Mouse (Mus musculus) forebrain, embryonic 13.5 days (tissue): ENCODE measurements around the gene Treml2. TPM values are rescaled to one million over a fixed set of nuclear protein-coding genes. Genes with fewer than 3 reads are reported as not detected.

Experiments
- ATAC-seq: fragments of 200-750 bp; cut with Nextera tagmentation; 2 replicates; pipeline ENCODE4 v1.8.0; 2017
- H3K27ac ChIP-seq: fragments of 300-500 bp; sonication (generic); 2 replicates; pipeline ENCODE4 v1.5.1; 2015; ENCODE audit warnings: inconsistent platforms, mild to moderate bottlenecking, moderate library complexity
- H3K27me3 ChIP-seq: fragments of 300-500 bp; sonication (generic); 2 replicates; pipeline ENCODE4 v1.6.1; 2015; ENCODE audit warnings: mild to moderate bottlenecking, inconsistent platforms
- H3K36me3 ChIP-seq: fragments of 300-500 bp; sonication (generic); 2 replicates; pipeline ENCODE4 v1.6.1; 2015; ENCODE audit warnings: mild to moderate bottlenecking, inconsistent platforms; ENCODE audit not compliant: poor library complexity, severe bottlenecking
- H3K4me1 ChIP-seq: fragments of 300-500 bp; sonication (generic); 2 replicates; pipeline ENCODE4 v1.6.1; 2015; ENCODE audit warnings: inconsistent platforms
- H3K4me2 ChIP-seq: fragments of 300-500 bp; sonication (generic); 2 replicates; pipeline ENCODE4 v1.6.1; 2015; ENCODE audit warnings: inconsistent platforms, mild to moderate bottlenecking, moderate library complexity
- H3K4me3 ChIP-seq: fragments of 300-500 bp; sonication (generic); 2 replicates; pipeline ENCODE4 v1.5.1; 2015; ENCODE audit warnings: mild to moderate bottlenecking, inconsistent platforms
- H3K9ac ChIP-seq: fragments of 300-500 bp; sonication (generic); 2 replicates; pipeline ENCODE4 v1.6.1; 2015; ENCODE audit warnings: mild to moderate bottlenecking, inconsistent platforms
- H3K9me3 ChIP-seq: fragments of 300-500 bp; sonication (generic); replicated peaks from 2 replicates; pipeline ENCODE4 v1.6.1; 2016; ENCODE audit warnings: inconsistent platforms
- WGBS: fragments of 180-500 bp; shearing (Covaris S2); methylation state at CpG from one replicate; pipeline ENCODE4 v1.1.7; 2015; 5-methylcytosine and 5-hydroxymethylcytosine counted together
- polyA plus RNA-seq: library from polyadenylated mRNA; unstranded; fragments of >200 nt; fragmentation: Nextera tagmentation; extraction: Ambion mirVana; gene quantifications from 2 replicates; pipeline ENCODE4 v1.2.1, GENCODE M21; 2015

The Treml2 gene
- polyA plus RNA-seq, 1 experiment from 2014 or later = 0.12 TPM

- Histone ChIP-seq H3K4me3 (no peak overlapping the region), H3K9ac (no peak overlapping the region), H3K9me3 (no peaks in the 10 kb centered on the region), H3K36me3 (no peaks in the 10 kb centered on the region), H3K4me1 (no peaks in the 10 kb centered on the region), H3K4me2 (no peak overlapping the region), H3K27ac (no peak overlapping the region), H3K27me3 (no peaks in the 10 kb centered on the region)
- WGBS = 84% methylated on average over 5 of the region's 5 CpGs
- no peak for ATAC-seq
Measured at GRCm38 (mm10) chr17:48272158-48272557, 27.1 kb upstream of the Treml2 start.

GRCm38 (mm10) chr17:48272598-48272997 lies 26.7 kb upstream of the Treml2 start:
- WGBS = 94% methylated on average over 4 of the region's 4 CpGs

GRCm38 (mm10) chr17:48274098-48274497 lies 25.2 kb upstream of the Treml2 start:
- no peaks in the 10 kb centered on the region for H3K27me3 ChIP-seq
- no peaks in the 10 kb centered on the region for H3K4me1 ChIP-seq
- WGBS = 87% methylated on average over 4 of the region's 4 CpGs
- H3K36me3 ChIP-seq = no peaks in the 10 kb centered on the region
- H3K4me3 ChIP-seq = no peak overlapping the region
- no peaks in the 10 kb centered on the region for H3K9me3 ChIP-seq
- no peak overlapping the region for H3K4me2 ChIP-seq
- H3K9ac ChIP-seq = no peak overlapping the region
- ATAC-seq = no peak
- H3K27ac ChIP-seq = no peak overlapping the region

More at GRCm38 (mm10) chr17:48272598-48272997, 26.7 kb upstream of the Treml2 start:
- ATAC-seq = no peak
- H3K36me3 ChIP-seq = no peaks in the 10 kb centered on the region
- no peak overlapping the region for H3K27ac ChIP-seq
- H3K9me3 ChIP-seq = no peaks in the 10 kb centered on the region
- no peak overlapping the region for H3K9ac ChIP-seq
- H3K27me3 ChIP-seq = no peaks in the 10 kb centered on the region
- H3K4me3 ChIP-seq = no peak overlapping the region
- no peak overlapping the region for H3K4me2 ChIP-seq
- H3K4me1 ChIP-seq = no peaks in the 10 kb centered on the region

- peak; percentile 65 for ATAC-seq
- 33% methylated on average over 6 of the region's 6 CpGs for WGBS
- H3K36me3 ChIP-seq = no peaks in the 10 kb centered on the region
Measured at GRCm38 (mm10) chr17:48274885-48275284, 24.4 kb upstream of the Treml2 start.

GRCm38 (mm10) chr17:48275736-48276135 lies 23.6 kb upstream of the Treml2 start:
- WGBS = 56% methylated on average over 7 of the region's 7 CpGs
- no peak overlapping the region for H3K9ac ChIP-seq
- no peaks in the 10 kb centered on the region for H3K36me3 ChIP-seq
- H3K27ac ChIP-seq = no peak overlapping the region
- H3K4me2 ChIP-seq = no peak overlapping the region
- peaks cover under 1% of the 10 kb centered on the region; the same call in 1 of the 2 replicates for H3K4me1 ChIP-seq
- H3K27me3 ChIP-seq = no peaks in the 10 kb centered on the region
- no peak overlapping the region for H3K4me3 ChIP-seq
- H3K9me3 ChIP-seq = no peaks in the 10 kb centered on the region
- no peak for ATAC-seq

More at GRCm38 (mm10) chr17:48274885-48275284, 24.4 kb upstream of the Treml2 start:
- Histone ChIP-seq H3K4me2 (no peak overlapping the region), H3K9ac (no peak overlapping the region), H3K4me1 (no peaks in the 10 kb centered on the region), H3K27me3 (no peaks in the 10 kb centered on the region), H3K27ac (no peak overlapping the region), H3K9me3 (no peaks in the 10 kb centered on the region), H3K4me3 (no peak overlapping the region)

GRCm38 (mm10) chr17:48278381-48278780 lies 20.9 kb upstream of the Treml2 start:
- H3K9me3 ChIP-seq = no peaks in the 10 kb centered on the region
- H3K36me3 ChIP-seq = no peaks in the 10 kb centered on the region
- H3K27me3 ChIP-seq = no peaks in the 10 kb centered on the region
- peaks cover 12% of the 10 kb centered on the region for H3K4me1 ChIP-seq
- H3K27ac ChIP-seq = no peak overlapping the region
- H3K4me3 ChIP-seq = no peak overlapping the region
- no peak overlapping the region for H3K4me2 ChIP-seq
- no peak overlapping the region for H3K9ac ChIP-seq
- no peak for ATAC-seq

GRCm38 (mm10) chr17:48279002-48279401 lies 20.3 kb upstream of the Treml2 start:
- Histone ChIP-seq H3K9ac (no peak overlapping the region), H3K4me1 (peaks cover 12% of the 10 kb centered on the region), H3K9me3 (no peaks in the 10 kb centered on the region), H3K4me3 (no peak overlapping the region), H3K4me2 (no peak overlapping the region), H3K27me3 (no peaks in the 10 kb centered on the region), H3K36me3 (no peaks in the 10 kb centered on the region), H3K27ac (no peak overlapping the region)
- no peak for ATAC-seq
- WGBS = 88% methylated on average over 4 of the region's 4 CpGs

- H3K9ac ChIP-seq = peak overlapping the region; percentile 57
- no peak overlapping the region for H3K27ac ChIP-seq
- peak overlapping the region; percentile 62 for H3K4me2 ChIP-seq
- no peaks in the 10 kb centered on the region for H3K27me3 ChIP-seq
- no peaks in the 10 kb centered on the region for H3K36me3 ChIP-seq
- peak overlapping the region; percentile 34 for H3K4me3 ChIP-seq
- WGBS = 23% methylated on average over 18 of the region's 18 CpGs
- peaks cover 12% of the 10 kb centered on the region for H3K4me1 ChIP-seq
- no peaks in the 10 kb centered on the region for H3K9me3 ChIP-seq
- peak; percentile 73 for ATAC-seq
Measured at GRCm38 (mm10) chr17:48280943-48281738, 18.2 kb upstream of the Treml2 start.

GRCm38 (mm10) chr17:48281739-48282085 lies 17.6 kb upstream of the Treml2 start:
- no peaks in the 10 kb centered on the region for H3K27me3 ChIP-seq
- H3K4me1 ChIP-seq = peaks cover 12% of the 10 kb centered on the region
- ATAC-seq = peak; percentile 65
- H3K9ac ChIP-seq = peak overlapping the region; percentile 57
- H3K4me2 ChIP-seq = peak overlapping the region; percentile 62
- H3K27ac ChIP-seq = no peak overlapping the region
- H3K9me3 ChIP-seq = no peaks in the 10 kb centered on the region
- 2% methylated on average over 3 of the region's 3 CpGs for WGBS
- H3K4me3 ChIP-seq = peak overlapping the region; percentile 34
- H3K36me3 ChIP-seq = no peaks in the 10 kb centered on the region

GRCm38 (mm10) chr17:48286765-48287164 lies 12.5 kb upstream of the Treml2 start:
- Histone ChIP-seq H3K27me3 (no peaks in the 10 kb centered on the region), H3K4me3 (no peak overlapping the region), H3K9ac (no peak overlapping the region), H3K4me2 (no peak overlapping the region), H3K9me3 (no peaks in the 10 kb centered on the region), H3K36me3 (no peaks in the 10 kb centered on the region), H3K4me1 (peaks cover 5% of the 10 kb centered on the region), H3K27ac (no peak overlapping the region)
- no peak for ATAC-seq
- 48% methylated on average over 1 of the region's 1 CpGs for WGBS

GRCm38 (mm10) chr17:48287276-48287675 lies 12.0 kb upstream of the Treml2 start:
- WGBS = 70% methylated on average over 2 of the region's 2 CpGs
- Histone ChIP-seq H3K27ac (no peak overlapping the region), H3K27me3 (no peaks in the 10 kb centered on the region), H3K36me3 (no peaks in the 10 kb centered on the region), H3K9me3 (no peaks in the 10 kb centered on the region), H3K9ac (no peak overlapping the region), H3K4me3 (no peak overlapping the region), H3K4me1 (peaks cover 4% of the 10 kb centered on the region), H3K4me2 (no peak overlapping the region)
- ATAC-seq = no peak

- WGBS = 83% methylated on average over 5 of the region's 5 CpGs
- no peak overlapping the region for H3K4me3 ChIP-seq
- no peak overlapping the region for H3K4me2 ChIP-seq
- H3K9ac ChIP-seq = no peak overlapping the region
- no peaks in the 10 kb centered on the region for H3K27me3 ChIP-seq
- H3K27ac ChIP-seq = no peak overlapping the region
- no peaks in the 10 kb centered on the region for H3K4me1 ChIP-seq
- no peaks in the 10 kb centered on the region for H3K36me3 ChIP-seq
- no peaks in the 10 kb centered on the region for H3K9me3 ChIP-seq
- no peak for ATAC-seq
Measured at GRCm38 (mm10) chr17:48293500-48294194, 5.7 kb upstream of the Treml2 start.
